Mouse (Mus musculus): ENCODE data around the gene Kcnq5.
A peak's percentile ranks its signal among the peaks of the same experiment; 100 is the strongest.
"Not testable (repeated sequence)": the region's sequence is repeated elsewhere in the genome, so short reads cannot be mapped to it uniquely, and the experiment has no call there.

Gene Kcnq5

GRCm38 (mm10) chr1:21469311-21469710 is 492.4 kb downstream of the Kcnq5 start:
- DNase-seq (ENCODE audit: low read depth): no peak

GRCm38 (mm10) chr1:21466431-21466830 is 495.3 kb downstream of the Kcnq5 start:
- DNase-seq (ENCODE audit: low read depth): no peak

- peak; percentile 62 for DNase-seq (ENCODE audit: low read depth)
These were observed 500.6 kb downstream of the Kcnq5 start for GRCm38 (mm10) chr1:21460941-21461689.

- DNase-seq (ENCODE audit: low read depth): no peak
These were observed 503.2 kb downstream of the Kcnq5 start for GRCm38 (mm10) chr1:21458581-21458980.

GRCm38 (mm10) chr1:21455971-21456370 is 505.8 kb downstream of the Kcnq5 start:
- DNase-seq (ENCODE audit: low read depth): no peak

- DNase-seq (ENCODE audit: low read depth): no peak
These were observed 513.5 kb downstream of the Kcnq5 start for GRCm38 (mm10) chr1:21448227-21448626.

GRCm38 (mm10) chr1:21436753-21437152 is 525.0 kb downstream of the Kcnq5 start:
- no peak for DNase-seq (ENCODE audit: low read depth)

- DNase-seq (ENCODE audit: low read depth): no peak
These were observed 526.9 kb downstream of the Kcnq5 start for GRCm38 (mm10) chr1:21434853-21435252.

GRCm38 (mm10) chr1:21431666-21432065 is 530.1 kb downstream of the Kcnq5 start:
- DNase-seq (ENCODE audit: low read depth): no peak

- no peak for DNase-seq (ENCODE audit: low read depth)
These were observed 533.7 kb downstream of the Kcnq5 start for GRCm38 (mm10) chr1:21428079-21428478.

GRCm38 (mm10) chr1:21425654-21426053 is 536.1 kb downstream of the Kcnq5 start:
- DNase-seq (ENCODE audit: low read depth): peak; percentile 78

- DNase-seq (ENCODE audit: low read depth): peak; percentile 23
These were observed 542.4 kb downstream of the Kcnq5 start for GRCm38 (mm10) chr1:21419370-21419769.

GRCm38 (mm10) chr1:21412197-21412555 is 549.6 kb downstream of the Kcnq5 start:
- DNase-seq (ENCODE audit: low read depth): no peak

- peak; percentile 76 for DNase-seq (ENCODE audit: low read depth)
These were observed 550.2 kb downstream of the Kcnq5 start for GRCm38 (mm10) chr1:21411331-21412196.

- no peak for DNase-seq (ENCODE audit: low read depth)
These were observed 554.5 kb downstream of the Kcnq5 start for GRCm38 (mm10) chr1:21407266-21407665.

GRCm38 (mm10) chr1:21402804-21403203 is 558.9 kb downstream of the Kcnq5 start:
- no peak for DNase-seq (ENCODE audit: low read depth)

- no peak for DNase-seq (ENCODE audit: low read depth)
These were observed 570.5 kb downstream of the Kcnq5 start for GRCm38 (mm10) chr1:21391138-21391671.

GRCm38 (mm10) chr1:21383256-21383655 is 578.5 kb downstream of the Kcnq5 start, which contains the start of gene Khdc1b:
Gene Khdc1b, plus strand, starts transcription at chr1:21383556.
- no peak for DNase-seq (ENCODE audit: low read depth)

GRCm38 (mm10) chr1:21368031-21368430 is 593.7 kb downstream of the Kcnq5 start, which contains the start of gene Khdc1c:
Gene Khdc1c, plus strand, starts transcription at chr1:21368331.
- DNase-seq (ENCODE audit: low read depth): not testable (repeated sequence)

GRCm38 (mm10) chr1:21349341-21349740 is 612.4 kb downstream of the Kcnq5 start, which contains the start of gene Khdc1a:
Gene Khdc1a, plus strand, starts transcription at chr1:21349641.
- DNase-seq (ENCODE audit: low read depth): no peak
